Mouse (Mus musculus) small intestine, adult 10 weeks (tissue): ENCODE data around the gene Arl6ip4. TPM values are rescaled to one million over a fixed set of nuclear protein-coding genes. Genes with fewer than 3 reads are reported as not detected.

Source experiments
- polyA plus RNA-seq: library from polyadenylated mRNA; stranded (reverse); fragments of 350-450 nt; fragmentation: Illumina TruSeq; extraction: RNeasy Lipid Tissue Mini Kit (QIAGEN cat#74804); gene quantifications from one replicate; pipeline ENCODE4 v1.2.3, GENCODE M21; 2014; ENCODE audit warnings: low replicate concordance

Gene Arl6ip4
- 1.5 TPM for polyA plus RNA-seq

DNA sequence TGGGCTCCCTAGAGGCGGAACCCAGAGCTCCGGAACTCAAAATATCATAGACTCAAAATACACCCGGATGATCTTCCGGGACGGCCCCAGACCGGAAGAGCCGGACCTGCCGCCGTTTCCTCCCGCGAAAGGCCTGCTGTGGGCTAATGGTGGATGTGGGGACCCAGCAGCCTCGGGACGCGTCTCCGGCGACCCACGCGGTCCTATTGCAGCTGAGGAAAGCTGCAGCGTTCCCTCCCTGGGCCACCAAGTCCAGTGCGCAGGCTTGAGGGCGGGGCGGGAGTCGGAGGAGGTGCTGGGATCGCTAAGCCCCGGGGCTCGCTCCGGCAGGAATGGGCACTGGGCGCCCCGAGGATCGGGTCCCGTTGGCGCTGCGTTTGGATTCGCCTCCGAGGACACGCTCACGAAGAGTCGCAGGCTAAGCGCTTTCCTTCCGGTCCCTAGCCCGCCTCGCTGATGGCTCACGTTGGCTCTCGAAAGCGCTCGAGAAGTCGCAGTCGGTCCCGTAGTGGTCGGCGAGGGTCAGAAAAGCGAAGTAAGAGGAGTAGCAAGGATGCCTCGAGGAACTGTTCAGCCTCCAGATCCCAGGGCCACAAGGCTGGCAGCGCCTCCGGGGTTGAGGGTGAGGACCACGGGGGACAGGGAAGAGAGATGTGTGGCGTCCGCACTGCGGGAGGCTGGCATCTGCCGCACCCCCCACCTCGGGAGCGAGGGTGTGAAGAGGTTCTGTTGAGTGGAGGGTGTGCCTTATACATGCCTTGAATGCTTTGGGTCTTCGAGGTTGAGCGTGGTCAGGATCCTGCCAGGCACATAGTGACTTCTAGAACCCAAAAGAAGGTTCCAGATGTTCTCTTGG lies at the start of gene Arl6ip4:
Arl6ip4 (plus strand) TSS at position 100 of the 856 bp plus-strand sequence.

DNA sequence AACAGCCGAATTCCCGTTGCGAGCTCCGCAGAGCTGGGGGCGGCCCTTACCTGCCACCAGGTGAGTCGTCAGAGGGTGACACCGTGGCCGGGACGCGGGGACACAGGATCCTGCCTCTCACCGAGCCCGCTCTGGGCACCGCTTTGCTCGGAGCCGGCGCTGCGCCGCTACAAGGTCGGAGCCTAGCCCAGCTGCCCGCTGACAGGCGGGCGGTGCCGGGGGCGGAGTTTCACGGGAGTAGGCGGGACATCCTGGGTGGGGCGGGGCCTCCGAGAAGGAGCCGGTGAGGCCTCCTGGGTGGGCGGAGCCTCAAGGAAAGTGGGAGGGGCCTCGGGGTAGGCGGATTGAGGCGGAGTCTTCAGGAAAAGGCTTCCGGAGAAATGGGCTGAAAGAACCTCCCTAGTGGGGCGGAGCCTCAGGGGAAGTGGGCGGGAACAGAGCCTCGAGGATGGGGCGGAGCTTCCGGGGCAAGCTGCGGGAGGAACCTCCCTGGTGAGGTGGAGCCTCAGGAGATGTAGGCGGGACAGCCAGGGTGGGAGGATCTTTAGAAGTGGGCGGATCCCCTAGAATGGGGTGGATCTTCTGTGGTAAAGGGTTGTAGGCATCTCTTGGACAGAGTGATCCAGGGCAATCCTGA lies 20.2 kb upstream of the Arl6ip4 start, which contains the start of gene Abcb9:
Abcb9 (minus strand) TSS at position 203 of the 637 bp plus-strand sequence.

DNA sequence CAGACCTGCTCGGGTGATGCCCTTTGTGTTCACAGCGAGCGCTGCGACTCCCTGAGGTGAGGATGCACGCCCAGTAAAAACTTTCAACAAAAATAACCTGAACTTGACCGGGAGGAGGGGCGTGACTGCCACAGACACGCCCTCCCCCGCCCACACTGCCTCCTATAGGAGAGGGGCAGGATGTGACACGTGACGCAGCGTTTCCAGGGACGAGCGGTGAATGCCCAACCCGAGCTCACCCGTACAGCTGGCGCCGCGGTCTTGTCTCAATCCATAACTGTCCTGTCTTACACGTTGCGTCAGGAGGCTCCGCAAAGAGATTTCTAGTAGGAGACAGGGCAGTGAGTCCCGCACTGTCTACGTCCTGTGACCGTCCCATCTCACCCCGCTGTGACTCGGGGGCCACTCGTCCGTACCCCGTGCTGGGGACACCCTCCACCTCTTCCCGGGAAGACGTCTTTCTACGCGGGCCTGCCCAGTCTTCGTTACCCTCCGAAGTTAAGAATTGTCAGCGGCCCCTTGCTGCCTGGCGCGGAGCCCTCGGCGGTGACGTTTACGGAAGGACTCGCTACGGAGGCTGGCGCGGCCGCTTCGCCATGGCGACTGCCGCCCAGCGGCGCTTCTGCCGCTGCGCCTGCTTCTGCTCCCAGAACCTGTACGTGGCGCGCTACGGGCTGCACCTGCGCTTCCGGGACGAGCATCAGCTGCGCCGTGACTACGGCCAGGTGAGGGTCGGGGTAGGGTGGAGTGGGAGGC lies 4.0 kb upstream of the Arl6ip4 start, which contains the start of gene Ogfod2:
Ogfod2 (plus strand) TSS at position 556 of the 756 bp plus-strand sequence.

Other genes starting within 250 kb of the Arl6ip4 start
- gene Hcar1, start 236.1 kb upstream of the Arl6ip4 start, polyA plus RNA-seq, result 1.6 TPM
- 194 TPM for gene Denr, start 208.9 kb upstream of the Arl6ip4 start, polyA plus RNA-seq
- gene Gm43518, start 188.7 kb upstream of the Arl6ip4 start, polyA plus RNA-seq, result not detected
- gene Ccdc62, start 185.4 kb upstream of the Arl6ip4 start, polyA plus RNA-seq, result 3.4 TPM
- gene Hip1r, start 142.5 kb upstream of the Arl6ip4 start, polyA plus RNA-seq, result 1.4 TPM
- gene Vps37b, start 83.8 kb upstream of the Arl6ip4 start, polyA plus RNA-seq, result 7.6 TPM
- 1.2 TPM for gene Abcb9, start 20.3 kb upstream of the Arl6ip4 start, polyA plus RNA-seq
- gene Ogfod2, start 3.8 kb upstream of the Arl6ip4 start, polyA plus RNA-seq, result 0.37 TPM
- gene Pitpnm2, start 133.7 kb downstream of the Arl6ip4 start, polyA plus RNA-seq, result 0.71 TPM
- 5.5 TPM for gene Mphosph9, start 211.9 kb downstream of the Arl6ip4 start, polyA plus RNA-seq
- 8.9 TPM for gene 2810006K23Rik, start 212.0 kb downstream of the Arl6ip4 start, polyA plus RNA-seq
- gene Cdk2ap1, start 247.0 kb downstream of the Arl6ip4 start, polyA plus RNA-seq, result 95.1 TPM